Mouse (Mus musculus): ENCODE results near the gene Hdhd3. TPM values are rescaled to one million over a fixed set of nuclear protein-coding genes. Genes with fewer than 3 reads are reported as not detected.

The Hdhd3 gene
- polyA plus RNA-seq, 1 experiment from 2014 or later, result 17.7 TPM

DNA sequence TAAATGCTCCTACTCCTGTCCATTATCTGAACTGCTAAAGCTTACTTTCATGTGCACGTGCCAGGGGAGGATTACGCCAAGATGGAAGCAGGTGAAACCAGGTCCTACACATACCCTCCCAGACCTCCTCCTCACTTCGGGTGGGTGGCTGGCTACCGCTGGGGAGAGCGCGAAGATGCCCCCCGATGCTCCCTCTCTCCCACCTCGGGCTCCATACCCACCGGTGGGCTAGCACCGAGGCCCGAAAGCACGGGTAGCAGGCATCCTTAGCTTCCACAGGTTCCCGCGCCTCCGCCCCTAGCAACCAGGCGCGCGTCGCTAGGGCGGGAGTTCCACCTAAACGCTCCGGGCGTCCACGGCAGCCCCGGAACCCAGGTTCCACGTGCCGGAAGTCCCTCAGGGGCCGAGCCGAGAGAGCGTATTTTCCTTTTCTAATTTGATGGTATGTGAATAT, 32.6 kb downstream of the Hdhd3 start, which contains the start of gene Wdr31:
TSS of gene Wdr31 (minus strand) at position 299 of the 454 bp plus-strand sequence.
- H3K9me3 ChIP-seq (ENCODE audit: low read depth, low read length), result no peaks in the 10 kb centered on the region
- TF ChIP-seq CTCF (IDR thresholded peaks at IDR 0.05; ENCODE audit: low read depth), result no peak
- H3K4me2 ChIP-seq, result peak within 1 kb of the TSS; percentile 78
- H3K36me3 ChIP-seq (ENCODE audit: insufficient read depth), result no peaks in the 10 kb centered on the region
- no peak within 1 kb of the TSS for H3K27ac ChIP-seq (ENCODE audit: low read depth)
- peak within 1 kb of the TSS; percentile 53 for H3K9ac ChIP-seq
- peak; percentile 89 for DNase-seq
- peak within 1 kb of the TSS; percentile 54 for H3K4me3 ChIP-seq (ENCODE audit: low read depth, low read length)
- ATAC-seq (ENCODE audit: insufficient read depth), result peak; percentile 93
- H3K27me3 ChIP-seq (ENCODE audit: insufficient read depth, low read length), result no peaks in the 10 kb centered on the region
- no peaks in the 10 kb centered on the region; the same call in 1 of the 2 replicates for H3K4me1 ChIP-seq (ENCODE audit: insufficient read depth)
- WGBS, result under 1% methylated on average over 30 of the region's 30 CpGs

- no peak for DNase-seq
- WGBS, result 89% methylated on average over 1 of the region's 1 CpGs
Observed at GRCm38 (mm10) chr4:62468158-62468557, 35.1 kb downstream of the Hdhd3 start.

DNA sequence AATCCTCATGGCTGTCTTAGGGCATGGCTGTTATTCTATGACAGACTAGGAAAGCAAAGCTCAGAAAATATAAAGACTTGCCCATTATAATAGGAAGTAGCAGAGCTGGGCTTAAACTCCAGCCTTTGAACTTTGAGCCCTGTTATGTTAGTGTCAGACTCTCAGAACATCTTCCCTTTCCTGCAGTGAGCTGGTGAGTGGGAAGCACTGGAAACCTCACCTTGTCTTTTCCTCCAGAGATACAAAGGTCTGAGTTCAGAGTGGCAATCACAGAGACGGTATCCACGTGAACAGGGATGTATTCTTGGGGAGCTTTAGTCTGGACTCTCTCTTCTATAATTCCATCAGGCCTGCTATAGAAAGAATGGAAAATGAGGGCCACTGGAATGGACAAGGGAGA, 40.1 kb downstream of the Hdhd3 start:
- H3K27me3 ChIP-seq (ENCODE audit: insufficient read depth, low read length), result no peaks in the 10 kb centered on the region
- H3K9ac ChIP-seq, result no peak overlapping the region
- DNase-seq (no peak), ATAC-seq (ENCODE audit: insufficient read depth) (no peak)
- no peak overlapping the region for H3K4me3 ChIP-seq (ENCODE audit: low read depth, low read length)
- no peaks in the 10 kb centered on the region for H3K36me3 ChIP-seq (ENCODE audit: insufficient read depth)
- no peaks in the 10 kb centered on the region for H3K9me3 ChIP-seq (ENCODE audit: low read depth, low read length)
- no peak overlapping the region for H3K4me2 ChIP-seq
- H3K4me1 ChIP-seq (ENCODE audit: insufficient read depth), result no peaks in the 10 kb centered on the region
- 85% methylated on average over 2 of the region's 2 CpGs for WGBS
- no peak for TF ChIP-seq CTCF (IDR thresholded peaks at IDR 0.05; ENCODE audit: low read depth)
- no peak overlapping the region for H3K27ac ChIP-seq (ENCODE audit: low read depth)

More at GRCm38 (mm10) chr4:62468158-62468557, 35.1 kb downstream of the Hdhd3 start:
- Histone ChIP-seq H3K4me1 (ENCODE audit: insufficient read depth) (no peaks in the 10 kb centered on the region; the same call in 1 of the 2 replicates), H3K27me3 (ENCODE audit: insufficient read depth, low read length) (no peaks in the 10 kb centered on the region), H3K36me3 (ENCODE audit: insufficient read depth) (no peaks in the 10 kb centered on the region), H3K9me3 (ENCODE audit: low read depth, low read length) (no peaks in the 10 kb centered on the region), H3K9ac (no peak overlapping the region), H3K4me2 (no peak overlapping the region), H3K4me3 (ENCODE audit: low read depth, low read length) (no peak overlapping the region), H3K27ac (ENCODE audit: low read depth) (no peak overlapping the region)
- peak; percentile 30; the same call in 1 of the 2 replicates for TF ChIP-seq CTCF (IDR thresholded peaks at IDR 0.05; ENCODE audit: low read depth)
- ATAC-seq (ENCODE audit: insufficient read depth), result no peak

DNA sequence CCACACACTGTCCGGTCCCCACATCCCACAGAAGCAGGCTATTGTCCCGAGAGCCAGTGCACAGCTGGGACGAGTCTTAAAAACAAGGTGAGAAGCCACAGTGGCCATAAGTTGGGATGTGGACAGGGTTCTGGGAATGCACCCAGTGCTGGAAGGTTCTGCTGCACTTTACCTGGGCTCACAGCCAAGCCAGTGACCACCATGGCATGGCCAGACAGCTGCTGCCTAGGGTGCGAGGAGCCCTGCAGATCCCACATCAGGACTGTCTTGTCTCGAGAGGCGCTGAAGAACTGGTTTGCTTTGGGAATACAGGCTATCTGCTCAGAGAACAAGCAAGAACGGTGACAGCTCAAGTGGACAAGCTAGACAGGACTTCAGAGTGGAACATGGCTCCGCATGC, 42.9 kb downstream of the Hdhd3 start:
- no peak for DNase-seq
- WGBS, result 89% methylated on average over 8 of the region's 8 CpGs
- ATAC-seq (ENCODE audit: insufficient read depth), result no peak
- Histone ChIP-seq H3K4me1 (ENCODE audit: insufficient read depth) (no peaks in the 10 kb centered on the region), H3K9me3 (ENCODE audit: low read depth, low read length) (no peaks in the 10 kb centered on the region), H3K36me3 (ENCODE audit: insufficient read depth) (no peaks in the 10 kb centered on the region), H3K4me3 (ENCODE audit: low read depth, low read length) (no peak overlapping the region), H3K27ac (ENCODE audit: low read depth) (no peak overlapping the region), H3K9ac (no peak overlapping the region), H3K27me3 (ENCODE audit: insufficient read depth, low read length) (no peaks in the 10 kb centered on the region), H3K4me2 (no peak overlapping the region)
- TF ChIP-seq CTCF (IDR thresholded peaks at IDR 0.05; ENCODE audit: low read depth), result no peak

- no peak overlapping the region for H3K4me3 ChIP-seq (ENCODE audit: low read depth, low read length)
- ATAC-seq (ENCODE audit: insufficient read depth) (peak; percentile 72), DNase-seq (peak; percentile 56)
- TF ChIP-seq CTCF (IDR thresholded peaks at IDR 0.05; ENCODE audit: low read depth), result no peak
- no peaks in the 10 kb centered on the region for H3K4me1 ChIP-seq (ENCODE audit: insufficient read depth)
- no peak overlapping the region for H3K9ac ChIP-seq
- no peak overlapping the region for H3K27ac ChIP-seq (ENCODE audit: low read depth)
- H3K27me3 ChIP-seq (ENCODE audit: insufficient read depth, low read length), result no peaks in the 10 kb centered on the region
- no peak overlapping the region for H3K4me2 ChIP-seq
- no peaks in the 10 kb centered on the region for H3K9me3 ChIP-seq (ENCODE audit: low read depth, low read length)
- H3K36me3 ChIP-seq (ENCODE audit: insufficient read depth), result no peaks in the 10 kb centered on the region
- 31% methylated on average over 3 of the region's 3 CpGs for WGBS
Observed at GRCm38 (mm10) chr4:62459081-62459480, 44.2 kb downstream of the Hdhd3 start.

DNA sequence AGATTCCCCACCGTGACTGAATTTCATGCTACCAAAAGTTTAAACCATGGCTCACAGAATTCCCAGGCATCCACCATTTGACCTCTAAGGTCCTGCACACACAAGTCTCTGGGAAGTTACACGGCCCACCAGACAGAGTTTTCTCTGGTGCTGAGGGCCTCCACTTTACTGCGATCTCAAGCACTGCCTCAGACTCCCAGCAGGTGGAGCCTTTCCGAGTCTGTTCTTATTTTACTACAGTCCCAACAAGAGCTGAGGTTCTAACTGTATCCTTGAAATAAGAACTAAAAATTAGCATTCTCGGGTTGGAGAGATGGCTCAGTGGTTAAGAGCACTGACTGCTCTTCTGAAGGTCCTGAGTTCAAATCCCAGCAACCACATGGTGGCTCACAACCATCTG, 48.3 kb downstream of the Hdhd3 start:
- peak; percentile 65 for TF ChIP-seq CTCF (IDR thresholded peaks at IDR 0.05; ENCODE audit: low read depth)
- Histone ChIP-seq H3K36me3 (ENCODE audit: insufficient read depth) (no peaks in the 10 kb centered on the region), H3K4me2 (no peak overlapping the region), H3K27ac (ENCODE audit: low read depth) (no peak overlapping the region), H3K4me3 (ENCODE audit: low read depth, low read length) (no peak overlapping the region), H3K9me3 (ENCODE audit: low read depth, low read length) (no peaks in the 10 kb centered on the region), H3K27me3 (ENCODE audit: insufficient read depth, low read length) (no peaks in the 10 kb centered on the region), H3K9ac (no peak overlapping the region), H3K4me1 (ENCODE audit: insufficient read depth) (no peaks in the 10 kb centered on the region)
- DNase-seq, result peak; percentile 72
- ATAC-seq (ENCODE audit: insufficient read depth), result 0 out of 2 replicates have a peak, but pooled peaks have one; percentile 51
- 46% methylated on average over 5 of the region's 5 CpGs for WGBS

Other genes starting within 250 kb of the Hdhd3 start
- gene Slc31a2, start 240.9 kb downstream of the Hdhd3 start, polyA plus RNA-seq (2014; fragmentation: Nextera tagmentation; extraction: Ambion mirVana), result 13.6 and 14.7 TPM in 2 replicates
- 24.6 and 26.6 TPM in 2 replicates for gene Fkbp15, start 142.9 kb downstream of the Hdhd3 start, polyA plus RNA-seq (2014; fragmentation: Nextera tagmentation; extraction: Ambion mirVana)
- gene Slc31a1, start 142.7 kb downstream of the Hdhd3 start, polyA plus RNA-seq (2014; fragmentation: Nextera tagmentation; extraction: Ambion mirVana), result 44.4 and 50.8 TPM in 2 replicates
- gene Cdc26, start 94.8 kb downstream of the Hdhd3 start, polyA plus RNA-seq (2014; fragmentation: Nextera tagmentation; extraction: Ambion mirVana), result 175 and 180 TPM in 2 replicates
- gene Prpf4, start 94.7 kb downstream of the Hdhd3 start, polyA plus RNA-seq (2014; fragmentation: Nextera tagmentation; extraction: Ambion mirVana), result 29.3 and 32.9 TPM in 2 replicates
- gene Rnf183, start 68.2 kb downstream of the Hdhd3 start, polyA plus RNA-seq (2014; fragmentation: Nextera tagmentation; extraction: Ambion mirVana), result not detected in 2 replicates
- gene Wdr31, start 32.6 kb downstream of the Hdhd3 start, polyA plus RNA-seq (2014; fragmentation: Nextera tagmentation; extraction: Ambion mirVana), result 9.5 and 11.3 TPM in 2 replicates
- gene Bspry, start 23.4 kb downstream of the Hdhd3 start, polyA plus RNA-seq (2014; fragmentation: Nextera tagmentation; extraction: Ambion mirVana), result 30.5 and 31.0 TPM in 2 replicates
- gene Alad, start 16.5 kb upstream of the Hdhd3 start, polyA plus RNA-seq (2014; fragmentation: Nextera tagmentation; extraction: Ambion mirVana), result 103 and 110 TPM in 2 replicates
- gene Pole3, start 21.6 kb upstream of the Hdhd3 start, polyA plus RNA-seq (2014; fragmentation: Nextera tagmentation; extraction: Ambion mirVana), result 94.5 and 96.4 TPM in 2 replicates
- gene 4933430I17Rik, start 21.9 kb upstream of the Hdhd3 start, polyA plus RNA-seq (2014; fragmentation: Nextera tagmentation; extraction: Ambion mirVana), result 0.68 and 1.1 TPM in 2 replicates
- 37.0 and 39.0 TPM in 2 replicates for gene Rgs3, start 56.4 kb upstream of the Hdhd3 start, polyA plus RNA-seq (2014; fragmentation: Nextera tagmentation; extraction: Ambion mirVana)

Data from lung, embryonic 14.5 days (tissue).